Mouse (Mus musculus): ENCODE data around the gene Slc25a3. TPM values are rescaled to one million over a fixed set of nuclear protein-coding genes. Genes with fewer than 3 reads are reported as not detected.

The Slc25a3 gene
- polyA plus RNA-seq, 1 experiment from 2014 or later: 534 TPM

GRCm38 (mm10) chr10:91137400-91137799 is 13.5 kb upstream of the Slc25a3 start:
- H3K4me3 ChIP-seq: no peak overlapping the region
- H3K27me3 ChIP-seq: no peaks in the 10 kb centered on the region
- H3K4me2 ChIP-seq: no peak overlapping the region
- 69% methylated on average over 9 of the region's 9 CpGs for WGBS
- H3K9me3 ChIP-seq: no peaks in the 10 kb centered on the region
- no peak for ATAC-seq (ENCODE audit: low read depth)
- H3K36me3 ChIP-seq: no peaks in the 10 kb centered on the region
- H3K27ac ChIP-seq (replicated peaks): no peak overlapping the region
- H3K4me1 ChIP-seq (replicated peaks): no peaks in the 10 kb centered on the region
- no peak overlapping the region for H3K9ac ChIP-seq

DNA sequence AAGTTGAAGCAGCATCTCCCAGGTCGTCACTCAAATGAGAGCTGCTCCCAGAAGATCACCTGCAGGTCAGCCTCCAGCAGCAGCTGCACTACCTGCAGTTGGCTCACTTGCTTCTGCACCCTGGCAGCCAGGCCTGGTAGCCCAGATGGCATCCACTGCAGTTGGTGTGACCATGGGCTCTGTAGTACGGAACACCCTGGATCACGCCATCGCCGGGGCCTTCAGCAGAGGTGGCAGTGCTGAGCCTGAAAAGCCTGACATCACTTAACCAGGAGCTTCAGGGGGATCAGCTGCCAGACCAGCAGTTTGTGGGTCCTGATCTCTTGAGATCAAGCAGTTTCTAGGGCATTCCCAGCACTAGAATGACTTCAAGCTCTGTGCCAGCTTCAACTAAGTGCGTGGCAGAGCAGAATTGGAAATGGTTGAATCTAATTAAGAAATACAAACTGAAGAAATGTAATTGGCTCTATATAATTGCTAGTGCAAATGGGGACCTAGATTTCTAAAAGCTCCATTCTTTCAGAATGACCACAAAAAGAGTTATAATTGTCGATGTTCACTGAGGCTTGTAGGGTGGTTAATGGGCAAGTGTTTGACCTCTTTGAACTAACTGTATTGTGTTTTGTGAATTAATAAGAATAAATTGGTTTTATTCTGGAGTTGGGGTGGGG is 11.6 kb upstream of the Slc25a3 start:
- H3K4me2 ChIP-seq: no peak overlapping the region
- H3K9me3 ChIP-seq: no peaks in the 10 kb centered on the region
- H3K4me3 ChIP-seq: no peak overlapping the region
- H3K9ac ChIP-seq: no peak overlapping the region
- 83% methylated on average over 7 of the region's 7 CpGs for WGBS
- no peaks in the 10 kb centered on the region for H3K4me1 ChIP-seq (replicated peaks)
- no peaks in the 10 kb centered on the region for H3K27me3 ChIP-seq
- no peak overlapping the region for H3K27ac ChIP-seq (replicated peaks)
- H3K36me3 ChIP-seq: no peaks in the 10 kb centered on the region
- ATAC-seq (ENCODE audit: low read depth): no peak

- no peak for ATAC-seq (ENCODE audit: low read depth)
- Histone ChIP-seq H3K9ac (no peak overlapping the region), H3K27ac (replicated peaks) (no peak overlapping the region), H3K4me1 (replicated peaks) (no peaks in the 10 kb centered on the region), H3K4me2 (no peak overlapping the region), H3K27me3 (no peaks in the 10 kb centered on the region), H3K36me3 (no peaks in the 10 kb centered on the region), H3K9me3 (no peaks in the 10 kb centered on the region), H3K4me3 (no peak overlapping the region)
- WGBS: 71% methylated on average over 1 of the region's 1 CpGs
Observed at GRCm38 (mm10) chr10:91131565-91131964, 7.7 kb upstream of the Slc25a3 start.

DNA sequence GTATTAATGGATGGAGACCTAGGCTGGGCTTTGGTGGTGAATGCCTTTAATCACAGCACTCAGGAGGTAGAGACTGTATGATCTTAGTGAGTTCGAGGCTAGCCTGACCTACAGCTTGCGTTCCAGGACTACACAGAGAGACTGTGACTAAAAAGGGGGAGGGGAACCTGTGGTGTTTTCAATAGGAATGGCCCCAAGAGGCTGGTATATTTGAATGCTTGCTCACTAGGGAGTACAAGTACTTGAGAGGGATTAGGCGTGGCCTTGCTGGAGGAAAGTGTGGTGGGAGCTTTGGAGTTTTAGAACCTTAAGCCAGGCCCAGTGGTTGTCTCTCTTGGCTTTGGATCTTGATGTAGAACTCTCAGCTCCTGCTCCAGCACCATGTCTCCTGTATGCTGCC is 6.9 kb upstream of the Slc25a3 start:
- Histone ChIP-seq H3K27me3 (no peaks in the 10 kb centered on the region), H3K4me2 (no peak overlapping the region), H3K9ac (no peak overlapping the region), H3K4me1 (replicated peaks) (no peaks in the 10 kb centered on the region), H3K4me3 (no peak overlapping the region), H3K9me3 (no peaks in the 10 kb centered on the region), H3K27ac (replicated peaks) (no peak overlapping the region), H3K36me3 (no peaks in the 10 kb centered on the region)
- 86% methylated on average over 3 of the region's 3 CpGs for WGBS
- no peak for ATAC-seq (ENCODE audit: low read depth)

DNA sequence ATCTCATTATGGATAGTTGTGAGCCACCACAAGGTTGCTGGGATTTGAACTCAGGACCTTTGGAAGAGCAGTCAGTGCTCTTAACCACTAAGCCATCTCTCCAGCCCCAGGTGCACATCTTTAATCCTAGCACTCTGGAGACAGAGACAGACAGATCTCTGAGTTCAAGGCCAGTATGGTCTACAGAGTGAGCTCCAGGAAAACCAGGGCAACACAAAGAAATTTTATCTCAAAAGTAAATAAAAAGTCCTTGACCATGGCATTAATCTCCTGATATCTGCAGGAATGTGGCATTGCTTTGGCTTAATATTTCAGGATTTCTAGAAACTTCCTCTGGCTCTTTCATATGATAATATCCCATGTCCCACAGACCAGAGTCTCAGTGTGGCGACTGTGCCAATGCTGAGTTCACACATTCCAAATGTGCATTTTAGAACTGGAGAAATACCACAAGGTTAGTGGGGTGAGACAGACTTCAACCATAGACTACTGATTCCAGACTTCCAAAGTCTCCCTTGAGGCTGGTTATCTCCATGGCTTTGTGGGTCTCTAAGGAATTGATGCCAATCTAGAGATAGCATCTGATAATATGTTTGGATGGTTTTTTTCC is 4.8 kb upstream of the Slc25a3 start:
- Histone ChIP-seq H3K4me2 (no peak overlapping the region), H3K36me3 (no peaks in the 10 kb centered on the region), H3K4me3 (no peak overlapping the region), H3K27ac (replicated peaks) (no peak overlapping the region), H3K4me1 (replicated peaks) (no peaks in the 10 kb centered on the region; the same call in 1 of the 2 replicates), H3K9ac (no peak overlapping the region), H3K9me3 (no peaks in the 10 kb centered on the region), H3K27me3 (no peaks in the 10 kb centered on the region)
- 90% methylated on average over 1 of the region's 1 CpGs for WGBS
- ATAC-seq (ENCODE audit: low read depth): no peak

DNA sequence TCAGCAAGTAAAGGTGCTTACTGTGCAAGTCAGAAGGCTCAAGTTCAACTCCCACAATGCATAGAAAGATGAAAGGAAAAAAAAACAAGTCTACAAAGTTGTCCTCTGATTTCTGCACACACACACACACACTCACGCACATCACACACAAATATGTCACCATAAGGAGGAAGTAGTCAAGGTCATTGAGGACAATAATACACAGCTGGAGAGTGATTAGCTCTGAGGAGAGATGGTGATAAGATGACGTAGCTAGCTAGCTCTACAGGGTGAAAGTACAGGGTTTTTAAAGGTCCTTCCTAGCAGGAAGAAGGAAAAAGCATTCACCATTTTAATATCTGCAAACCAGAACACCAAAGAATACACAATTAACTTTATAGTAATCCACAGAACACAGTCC is 3.5 kb upstream of the Slc25a3 start:
- no peak for ATAC-seq (ENCODE audit: low read depth)
- WGBS: 77% methylated on average over 2 of the region's 2 CpGs

DNA sequence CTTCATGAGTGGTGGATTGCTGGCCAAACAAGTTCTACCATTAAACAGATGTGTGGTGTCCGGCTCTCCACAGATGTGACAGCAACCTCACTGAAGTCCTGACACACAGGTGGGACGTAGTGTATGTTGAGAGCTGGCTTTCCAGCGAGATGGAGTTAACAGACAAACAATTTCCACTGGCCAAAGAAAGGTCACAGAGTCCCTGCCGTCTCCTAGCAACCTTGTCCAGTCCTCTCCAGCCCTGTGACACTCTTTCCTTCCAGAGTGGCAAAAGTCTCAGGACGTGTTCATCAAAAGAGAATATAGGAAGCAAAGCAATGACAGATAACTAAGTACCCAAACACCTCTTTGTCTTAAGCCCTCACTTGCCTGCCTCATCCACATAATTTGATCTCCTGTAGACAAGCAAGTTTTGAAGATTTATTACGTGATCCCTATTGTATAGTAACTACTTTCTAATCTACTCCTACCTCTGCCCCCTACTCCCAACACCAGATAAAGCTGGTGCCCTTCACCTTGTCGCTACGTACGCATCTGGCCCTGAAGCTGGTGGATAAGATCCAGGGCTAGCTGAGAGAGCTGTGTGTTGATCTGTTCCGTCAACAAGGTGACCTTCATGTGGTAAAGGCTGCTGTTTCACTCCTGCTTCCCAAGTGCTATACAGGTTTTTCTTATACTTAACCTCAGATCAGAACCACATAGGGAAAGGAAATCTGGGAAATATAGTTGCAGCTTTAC is 2.9 kb upstream of the Slc25a3 start:
- 74% methylated on average over 10 of the region's 10 CpGs for WGBS
- Histone ChIP-seq H3K4me1 (replicated peaks) (peaks cover 15% of the 10 kb centered on the region), H3K27me3 (no peaks in the 10 kb centered on the region), H3K9ac (no peak overlapping the region), H3K27ac (replicated peaks) (no peak overlapping the region), H3K4me3 (no peak overlapping the region), H3K4me2 (no peak overlapping the region), H3K36me3 (peaks cover 3% of the 10 kb centered on the region), H3K9me3 (no peaks in the 10 kb centered on the region)
- no peak for ATAC-seq (ENCODE audit: low read depth)

More for the DNA sequence above, 3.5 kb upstream of the Slc25a3 start:
- no peak overlapping the region for H3K9ac ChIP-seq
- H3K4me3 ChIP-seq: no peak overlapping the region
- no peaks in the 10 kb centered on the region for H3K9me3 ChIP-seq
- H3K4me1 ChIP-seq (replicated peaks): peaks cover 9% of the 10 kb centered on the region
- H3K4me2 ChIP-seq: no peak overlapping the region
- H3K27me3 ChIP-seq: no peaks in the 10 kb centered on the region
- no peaks in the 10 kb centered on the region for H3K36me3 ChIP-seq
- no peak overlapping the region for H3K27ac ChIP-seq (replicated peaks)

- Histone ChIP-seq H3K4me3 (peak overlapping the region; percentile 100), H3K9ac (peak overlapping the region; percentile 100), H3K4me2 (peak overlapping the region; percentile 67), H3K36me3 (peaks cover 34% of the 10 kb centered on the region), H3K27ac (replicated peaks) (peak overlapping the region; percentile 95), H3K27me3 (no peaks in the 10 kb centered on the region), H3K4me1 (replicated peaks) (peaks cover 24% of the 10 kb centered on the region), H3K9me3 (no peaks in the 10 kb centered on the region)
- WGBS: 1% methylated on average over 44 of the region's 44 CpGs
- ATAC-seq (ENCODE audit: low read depth): peak; percentile 67
Observed at GRCm38 (mm10) chr10:91123281-91123827, 505 bp downstream of the Slc25a3 start.

GRCm38 (mm10) chr10:91122646-91123045 is 1.2 kb downstream of the Slc25a3 start:
- Histone ChIP-seq H3K36me3 (peaks cover 42% of the 10 kb centered on the region), H3K4me1 (replicated peaks) (peaks cover 24% of the 10 kb centered on the region), H3K27me3 (no peaks in the 10 kb centered on the region), H3K27ac (replicated peaks) (no peak overlapping the region), H3K9ac (peak overlapping the region; percentile 100), H3K9me3 (no peaks in the 10 kb centered on the region), H3K4me3 (peak overlapping the region; percentile 100), H3K4me2 (peak overlapping the region; percentile 67)
- ATAC-seq (ENCODE audit: low read depth): no peak
- WGBS: 32% methylated on average over 6 of the region's 6 CpGs

DNA sequence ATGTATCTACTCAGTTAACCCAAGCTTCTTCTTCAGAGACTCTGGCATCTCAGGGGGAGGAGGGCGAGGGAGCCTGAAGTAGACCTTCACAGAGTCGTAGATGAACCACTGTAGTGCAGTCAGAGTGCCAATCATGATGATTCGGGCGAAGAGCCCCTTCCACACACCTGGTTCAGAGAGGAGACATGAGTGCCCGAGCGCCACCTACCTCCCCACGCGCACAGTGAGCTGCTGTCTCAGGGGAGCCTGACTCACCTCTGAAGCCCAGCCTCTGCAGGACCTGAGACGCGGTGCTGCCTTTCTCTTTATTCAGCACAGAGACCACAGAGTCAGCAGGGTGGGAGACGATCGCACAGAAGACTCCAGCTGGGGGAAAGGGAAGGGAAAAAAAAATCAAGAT is 6.9 kb downstream of the Slc25a3 start:
- Histone ChIP-seq H3K9me3 (no peaks in the 10 kb centered on the region), H3K27me3 (no peaks in the 10 kb centered on the region), H3K4me3 (no peak overlapping the region), H3K36me3 (peaks cover 93% of the 10 kb centered on the region), H3K4me1 (replicated peaks) (peaks cover 10% of the 10 kb centered on the region), H3K9ac (no peak overlapping the region), H3K4me2 (no peak overlapping the region), H3K27ac (replicated peaks) (no peak overlapping the region)
- ATAC-seq (ENCODE audit: low read depth): no peak
- WGBS: 92% methylated on average over 12 of the region's 12 CpGs

DNA sequence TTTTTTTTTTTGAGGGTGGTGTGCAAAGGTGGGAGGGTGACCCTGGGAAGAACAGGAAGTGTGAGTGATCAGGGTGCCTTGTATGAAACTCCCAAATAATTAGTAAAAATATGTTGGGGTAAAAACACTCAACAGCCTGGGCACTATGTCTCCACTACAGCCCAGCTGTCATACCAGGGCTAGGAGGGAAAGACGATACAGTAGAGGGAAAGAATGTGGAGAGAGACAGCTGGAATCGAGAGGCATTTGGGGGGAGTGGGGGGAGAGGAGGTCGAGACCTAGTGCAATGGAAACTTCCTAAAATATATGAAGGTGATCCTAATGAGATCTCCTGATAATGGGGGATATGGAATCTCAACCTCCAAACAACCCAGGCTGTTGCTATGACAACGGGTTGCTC is 14.0 kb downstream of the Slc25a3 start:
- ATAC-seq (ENCODE audit: low read depth): no peak
- Histone ChIP-seq H3K27me3 (no peaks in the 10 kb centered on the region), H3K27ac (replicated peaks) (no peak overlapping the region), H3K9ac (no peak overlapping the region), H3K4me2 (no peak overlapping the region), H3K36me3 (peaks cover 38% of the 10 kb centered on the region), H3K4me3 (no peak overlapping the region), H3K9me3 (peaks cover 4% of the 10 kb centered on the region), H3K4me1 (replicated peaks) (no peaks in the 10 kb centered on the region)
- 87% methylated on average over 4 of the region's 4 CpGs for WGBS

DNA sequence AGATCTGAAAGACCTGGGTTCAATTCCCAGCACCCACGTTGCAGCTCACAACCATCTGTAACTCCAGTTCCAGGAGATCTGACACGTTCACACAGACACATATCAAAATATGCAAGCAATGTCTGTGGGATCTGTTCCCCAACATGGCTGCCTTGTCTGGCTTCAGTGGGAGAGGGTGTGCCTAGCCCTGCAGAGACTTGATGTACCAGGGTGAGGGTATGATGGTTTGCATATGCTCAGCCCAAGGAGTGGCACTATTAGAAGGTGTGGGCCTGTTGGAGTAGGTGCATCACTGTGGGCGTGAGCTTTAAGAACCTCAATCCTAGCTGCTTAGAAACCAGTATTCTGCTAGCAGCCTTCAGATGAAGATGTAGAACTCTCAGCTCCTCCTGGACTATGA is 17.9 kb downstream of the Slc25a3 start:
- ATAC-seq (ENCODE audit: low read depth): no peak
- Histone ChIP-seq H3K9ac (no peak overlapping the region), H3K4me1 (replicated peaks) (no peaks in the 10 kb centered on the region), H3K4me3 (no peak overlapping the region), H3K27ac (replicated peaks) (no peak overlapping the region), H3K36me3 (peaks cover 17% of the 10 kb centered on the region), H3K27me3 (no peaks in the 10 kb centered on the region), H3K9me3 (peaks cover 3% of the 10 kb centered on the region), H3K4me2 (no peak overlapping the region)
- 87% methylated on average over 3 of the region's 3 CpGs for WGBS

Measured in neural tube, embryonic 13.5 days (tissue).